Mouse (Mus musculus) embryo, embryonic 11.5 days (tissue): ENCODE data around the gene Tex30.
"Not testable (repeated sequence)": the region's sequence is repeated elsewhere in the genome, so short reads cannot be mapped to it uniquely, and the experiment has no call there.

Source experiments
- DNase-seq: peaks from one replicate; pipeline ENCODE4 v3.0.0-alpha.2; 2012; ENCODE audit warnings: low read depth, low spot score

Tex30 gene

GRCm38 (mm10) chr1:44102259-44102717 is at the start of gene Tex30:
Gene Tex30 (minus strand): TSS chr1:44102441.
- peak; percentile 95 for DNase-seq

GRCm38 (mm10) chr1:44148706-44149105 is 46.5 kb upstream of the Tex30 start:
- DNase-seq: no peak

GRCm38 (mm10) chr1:44147563-44148381 is 45.5 kb upstream of the Tex30 start, which contains the start of gene Ercc5:
Gene Ercc5 (plus strand): TSS chr1:44147744.
- DNase-seq: peak; percentile 83

GRCm38 (mm10) chr1:44142747-44143146 is 40.5 kb upstream of the Tex30 start:
- DNase-seq: no peak

DNA sequence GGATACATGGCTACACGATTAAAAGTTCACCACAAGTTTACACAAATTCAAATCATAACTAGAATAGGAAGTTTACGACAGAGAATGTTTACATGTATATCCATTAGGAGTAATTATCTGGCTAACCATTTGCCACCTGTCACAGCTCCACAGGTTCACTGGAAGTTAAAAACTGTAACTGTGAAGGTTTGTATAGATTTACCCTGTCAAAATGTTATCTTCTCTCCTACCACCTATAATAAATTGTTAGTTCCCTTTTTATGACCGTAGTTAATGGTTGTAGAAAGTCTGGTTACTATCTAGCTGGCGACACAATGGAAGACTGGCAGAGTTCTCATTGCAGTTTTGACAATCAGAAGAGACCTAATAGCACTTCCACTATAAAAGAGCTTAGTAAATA is 38.0 kb upstream of the Tex30 start:
- DNase-seq: no peak

GRCm38 (mm10) chr1:44129929-44130581 is 27.8 kb upstream of the Tex30 start:
- DNase-seq: no peak

GRCm38 (mm10) chr1:44125590-44125989 is 23.3 kb upstream of the Tex30 start:
- DNase-seq: no peak

- DNase-seq: no peak
These were observed 20.0 kb upstream of the Tex30 start for GRCm38 (mm10) chr1:44122256-44122655.

DNA sequence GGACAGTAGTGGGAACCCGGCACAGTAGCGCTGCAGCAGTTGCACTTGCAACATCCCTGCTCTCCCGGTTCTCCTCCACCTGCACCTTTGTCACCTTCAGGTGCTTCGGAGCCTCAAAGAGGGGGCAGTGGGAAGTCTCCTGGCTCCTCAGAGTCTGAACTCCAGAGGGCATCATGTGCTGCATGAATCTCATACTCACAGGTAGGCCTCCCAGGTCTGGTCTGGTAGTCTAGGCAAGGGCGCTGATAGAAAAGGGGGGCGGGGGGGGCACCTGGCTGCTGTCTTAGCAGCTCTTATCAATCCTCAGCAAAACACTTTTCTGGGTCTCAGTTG is 17.8 kb upstream of the Tex30 start:
- DNase-seq: no peak

GRCm38 (mm10) chr1:44119201-44120073 is 17.2 kb upstream of the Tex30 start:
- peak; percentile 70 for DNase-seq

DNA sequence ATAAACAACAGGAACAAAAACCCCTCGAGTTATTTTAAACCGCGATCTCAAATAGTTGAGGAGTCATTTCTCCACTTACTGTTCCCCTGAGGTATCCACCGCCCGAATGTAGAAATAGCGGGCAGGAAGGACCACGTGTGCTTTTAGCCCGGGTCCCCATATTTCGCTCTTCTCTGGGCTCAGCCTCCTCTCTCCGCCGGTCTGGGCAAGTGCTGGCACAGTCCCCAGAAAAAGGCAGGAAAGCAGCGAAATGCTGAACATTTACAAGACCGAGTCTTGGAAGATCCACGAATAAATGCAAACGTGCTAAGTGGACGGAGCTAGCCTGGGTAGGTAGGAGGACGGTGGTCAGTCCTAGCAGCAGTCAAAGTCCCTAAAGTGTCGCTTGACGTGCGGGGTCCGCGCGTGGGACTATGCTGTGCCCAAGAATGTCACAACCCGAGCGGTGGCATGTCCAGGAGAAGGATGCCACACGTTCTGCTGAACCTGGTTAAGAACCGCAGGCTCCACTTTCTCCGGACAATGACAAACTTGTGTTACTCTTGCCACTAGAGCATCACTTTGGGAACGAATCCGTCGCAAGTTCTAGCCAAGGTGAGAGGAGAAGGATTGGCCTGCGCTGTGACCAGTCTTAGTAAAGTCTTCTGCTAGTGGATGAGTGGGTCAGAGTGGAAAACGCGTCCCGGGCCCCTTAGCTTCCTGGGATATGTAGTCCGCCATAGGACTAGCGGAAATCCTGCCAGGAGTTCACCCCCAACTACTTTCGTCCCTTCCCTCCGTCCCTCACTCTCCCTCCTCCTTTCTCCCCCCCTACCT is 16.2 kb upstream of the Tex30 start, which contains the start of the genes Kdelc1 and Bivm:
Kdelc1 (minus strand) TSS at position 570 of the 816 bp plus-strand sequence.
Bivm (plus strand) TSS at position 719 of the 816 bp plus-strand sequence.
- DNase-seq: peak; percentile 82

DNA sequence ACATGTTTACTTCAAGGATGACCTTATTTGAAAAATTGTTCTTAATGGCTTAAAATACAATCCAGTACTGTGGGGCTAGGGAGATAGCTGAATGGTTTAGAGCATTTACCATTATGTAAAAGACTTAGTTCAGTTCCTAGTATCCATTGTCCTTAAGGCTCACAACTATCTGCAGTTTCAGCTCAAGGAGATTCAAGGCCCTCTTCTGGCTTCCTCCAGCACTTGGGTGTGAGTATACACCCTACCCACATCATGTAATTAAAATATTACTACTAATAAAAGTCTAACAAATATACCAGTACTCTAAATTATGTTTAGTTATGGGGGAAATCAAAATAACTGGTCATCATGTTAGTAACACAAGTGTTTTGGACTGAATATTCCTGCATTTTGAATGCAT is 15.3 kb upstream of the Tex30 start:
- no peak for DNase-seq

- no peak for DNase-seq
These were observed 698 bp upstream of the Tex30 start for GRCm38 (mm10) chr1:44102939-44103338.

DNA sequence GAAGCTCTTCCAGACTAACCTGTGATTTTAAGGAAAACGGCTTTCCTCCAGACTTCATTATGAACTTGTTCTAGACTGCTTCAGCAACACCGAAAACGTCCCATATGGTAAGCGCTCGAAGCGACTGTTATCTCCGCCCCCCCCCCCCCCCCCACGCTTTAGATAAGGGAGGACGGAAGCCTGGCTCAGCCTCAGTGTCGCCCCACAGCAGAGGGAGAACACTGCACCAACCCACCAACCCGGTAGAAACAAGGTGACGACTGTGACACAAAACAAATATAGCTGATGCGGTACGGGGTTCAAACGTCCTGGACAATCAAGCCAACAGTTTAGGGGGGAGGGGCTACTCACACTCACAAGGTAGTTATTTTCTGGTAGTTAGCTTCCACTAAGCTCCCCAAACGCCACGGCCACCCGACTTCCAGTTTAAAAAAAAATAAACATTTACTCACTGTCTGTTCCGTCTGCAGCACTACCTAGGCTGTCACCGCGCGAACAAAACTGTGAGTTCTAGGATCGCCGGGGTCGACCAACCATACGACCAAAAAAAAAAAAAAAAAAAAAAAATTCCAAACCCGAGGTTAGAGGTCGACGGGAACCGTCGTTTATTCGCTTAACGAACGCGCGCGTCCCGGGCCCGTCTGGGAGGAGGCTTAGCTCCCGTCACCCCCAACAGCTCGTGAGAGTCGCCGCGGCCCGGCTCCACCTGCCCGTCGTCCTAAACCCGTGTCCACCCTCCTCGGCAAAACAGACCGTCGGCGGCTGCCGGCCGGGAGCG is 604 bp downstream of the Tex30 start:
- peak; percentile 23 for DNase-seq

DNA sequence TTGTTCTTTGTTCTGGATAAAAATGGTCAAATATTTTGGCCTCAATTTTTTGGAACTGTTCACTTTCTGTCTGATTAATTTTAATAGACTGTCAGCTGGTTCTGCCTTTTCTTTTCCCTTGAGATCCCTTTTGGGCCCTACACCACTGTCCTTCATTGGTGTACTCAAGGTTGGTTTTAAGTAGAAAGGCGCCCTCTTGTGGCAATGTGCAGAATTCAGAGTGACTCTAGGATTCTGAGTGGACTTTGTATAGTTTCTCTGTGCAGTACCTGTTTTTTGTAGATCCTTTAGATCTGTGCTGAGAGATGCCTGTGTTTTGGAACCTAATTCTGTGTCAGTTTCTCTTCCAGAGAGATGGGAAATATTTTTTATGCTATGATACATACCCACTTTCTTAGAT is 37.6 kb downstream of the Tex30 start:
- peak; percentile 17 for DNase-seq

DNA sequence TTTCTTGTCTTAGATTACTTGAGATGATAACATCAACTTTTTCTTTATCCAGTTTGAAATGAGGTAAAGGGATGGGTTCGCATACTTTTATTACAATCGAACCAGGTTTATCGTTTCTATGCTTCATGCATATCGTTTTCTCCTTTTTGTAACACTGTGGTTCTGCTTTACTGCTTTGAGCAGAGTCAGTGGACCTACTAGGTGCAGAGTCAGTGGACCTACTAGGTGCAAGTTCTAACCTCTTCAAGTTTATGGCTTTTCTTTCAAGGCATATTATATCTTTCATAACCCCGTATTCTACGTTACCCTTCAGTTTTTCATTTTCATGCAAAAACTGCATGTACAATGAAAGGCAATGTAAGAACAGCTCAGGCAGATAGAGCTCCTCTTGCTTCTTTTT is 38.8 kb downstream of the Tex30 start:
- DNase-seq: no peak

- DNase-seq: no peak
These were observed 40.4 kb downstream of the Tex30 start, which contains the start of gene Gm8251 for GRCm38 (mm10) chr1:44061836-44062235. Gene Gm8251 (minus strand): TSS chr1:44061936.

DNA sequence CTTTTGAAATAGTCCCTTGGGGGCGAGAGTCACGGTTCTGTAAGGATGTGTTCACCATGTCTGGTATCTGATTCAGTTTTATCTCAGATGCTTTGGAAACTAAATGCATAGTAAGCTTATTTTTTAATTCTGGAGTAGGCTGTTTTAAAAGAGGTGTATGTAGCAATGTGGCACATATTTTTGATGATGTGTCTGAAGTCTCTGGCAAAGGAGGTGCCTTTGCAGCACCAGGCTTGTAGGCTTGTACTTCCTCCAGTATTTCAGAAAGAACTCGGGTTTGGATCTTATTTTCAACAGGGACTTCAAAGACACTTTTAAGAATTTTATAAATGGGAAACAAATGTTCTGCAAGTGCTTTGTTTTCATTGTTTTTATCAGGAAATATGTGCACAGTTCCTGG is 44.4 kb downstream of the Tex30 start:
- DNase-seq: no peak

GRCm38 (mm10) chr1:44046556-44046955 is 55.7 kb downstream of the Tex30 start:
- DNase-seq: no peak

DNA sequence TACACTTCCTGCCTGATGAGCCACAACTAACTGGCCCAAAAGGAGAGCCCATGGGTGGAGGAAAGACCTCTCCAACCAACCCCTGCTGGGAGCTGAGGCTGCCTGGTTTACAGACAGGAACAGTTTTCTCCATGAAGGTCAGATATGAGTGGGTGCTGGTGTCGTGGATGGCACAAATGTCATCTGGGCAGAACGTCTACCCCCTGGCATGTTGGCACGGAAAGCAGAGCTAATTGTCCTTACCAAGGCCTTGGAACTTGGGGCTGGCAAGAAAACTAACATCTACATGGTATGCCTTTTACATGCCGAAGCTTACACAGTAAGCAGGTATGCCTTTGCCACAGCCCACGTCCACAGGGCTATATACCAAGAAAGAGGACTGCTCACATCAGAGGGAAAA is 56.6 kb downstream of the Tex30 start:
- DNase-seq: not testable (repeated sequence)
